Mouse (Mus musculus) intestine, embryonic 16.5 days (tissue): ENCODE data around the gene Hist1h3h. TPM values are rescaled to one million over a fixed set of nuclear protein-coding genes. Genes with fewer than 3 reads are reported as not detected.

Experiments used
- microRNA-seq: library from miRNA; unstranded; fragments of <30 nt; microRNA quantifications from one replicate; pipeline ENCODE4, GENCODE M21; 2016
- polyA plus RNA-seq: library from polyadenylated mRNA; unstranded; fragments of >200 nt; fragmentation: Nextera tagmentation; extraction: Ambion mirVana; gene quantifications from 2 replicates; pipeline ENCODE4 v1.2.1, GENCODE M21; 2015

Gene Hist1h3h
- polyA plus RNA-seq, 1 experiment from 2014 or later, result 4.8 TPM

Small RNAs within 50 kb of the gene (microRNA-seq; reads per million reads assigned to microRNA genes)
- gene Gm44357 (not detected), gene Gm44367 (not detected), gene Gm44454 (not detected)

Other genes starting within 250 kb of the Hist1h3h start
- gene Nkapl, start 249.2 kb upstream of the Hist1h3h start, polyA plus RNA-seq, result 1.8 and 2.0 TPM in 2 replicates
- gene Zkscan4, start 238.8 kb upstream of the Hist1h3h start, polyA plus RNA-seq, result 2.4 and 2.5 TPM in 2 replicates
- not detected in 2 replicates for gene Gm10065, start 238.2 kb upstream of the Hist1h3h start, polyA plus RNA-seq
- gene AK157302, start 222.4 kb upstream of the Hist1h3h start, polyA plus RNA-seq, result 0.22 and 0.39 TPM in 2 replicates
- gene Gm11273, start 216.2 kb upstream of the Hist1h3h start, polyA plus RNA-seq, result 10.9 and 12.1 TPM in 2 replicates
- gene Zkscan8, start 186.5 kb upstream of the Hist1h3h start, polyA plus RNA-seq, result 3.0 and 3.4 TPM in 2 replicates
- gene Olfr1366, start 174.9 kb upstream of the Hist1h3h start, polyA plus RNA-seq, result 0.11 and 0.17 TPM in 2 replicates
- not detected in 2 replicates for gene Olfr1535, start 157.8 kb upstream of the Hist1h3h start, polyA plus RNA-seq
- not detected in 2 replicates for gene Olfr1364, start 135.9 kb upstream of the Hist1h3h start, polyA plus RNA-seq
- not detected in 2 replicates for gene Olfr1362, start 103.6 kb upstream of the Hist1h3h start, polyA plus RNA-seq
- gene Olfr11, start 75.1 kb upstream of the Hist1h3h start, polyA plus RNA-seq, result not detected in 2 replicates
- not detected in 2 replicates for gene Olfr1361, start 54.3 kb upstream of the Hist1h3h start, polyA plus RNA-seq
- not detected in 2 replicates for gene Olfr1360, start 40.3 kb upstream of the Hist1h3h start, polyA plus RNA-seq
- gene Olfr1359, start 19.5 kb upstream of the Hist1h3h start, polyA plus RNA-seq, result not detected in 2 replicates
- 2.3 and 2.5 TPM in 2 replicates for gene Hist1h2bl, start 1.5 kb upstream of the Hist1h3h start, polyA plus RNA-seq
- gene Hist1h2ai, start 1.2 kb upstream of the Hist1h3h start, polyA plus RNA-seq, result 10.9 and 17.9 TPM in 2 replicates
- 1.7 and 3.5 TPM in 2 replicates for gene Hist1h2bm, start 4.4 kb downstream of the Hist1h3h start, polyA plus RNA-seq
- 0.66 and 2.1 TPM in 2 replicates for gene Hist1h4j, start 17.4 kb downstream of the Hist1h3h start, polyA plus RNA-seq
- 4.0 and 4.7 TPM in 2 replicates for gene Hist1h4k, start 32.8 kb downstream of the Hist1h3h start, polyA plus RNA-seq
- gene Hist1h2ak, start 36.2 kb downstream of the Hist1h3h start, polyA plus RNA-seq, result 13.0 and 13.5 TPM in 2 replicates
- gene Hist1h2bn, start 36.5 kb downstream of the Hist1h3h start, polyA plus RNA-seq, result 1.9 and 2.5 TPM in 2 replicates
- gene Hist1h1b, start 63.0 kb downstream of the Hist1h3h start, polyA plus RNA-seq, result 10.0 and 14.9 TPM in 2 replicates
- gene Hist1h3i, start 65.7 kb downstream of the Hist1h3h start, polyA plus RNA-seq, result 53.6 and 66.8 TPM in 2 replicates
- gene Hist1h2an, start 69.6 kb downstream of the Hist1h3h start, polyA plus RNA-seq, result 3.8 and 4.1 TPM in 2 replicates
- gene Hist1h2bp, start 69.8 kb downstream of the Hist1h3h start, polyA plus RNA-seq, result 1.5 and 1.7 TPM in 2 replicates
- 13.4 and 17.9 TPM in 2 replicates for gene Hist1h2bq, start 92.5 kb downstream of the Hist1h3h start, polyA plus RNA-seq
- gene Hist1h2ao, start 92.8 kb downstream of the Hist1h3h start, polyA plus RNA-seq, result not detected in 2 replicates
- gene Hist1h4m, start 94.1 kb downstream of the Hist1h3h start, polyA plus RNA-seq, result 1.0 TPM in 1 of 2 replicates, not detected in the other
- gene Hist1h4n, start 114.5 kb downstream of the Hist1h3h start, polyA plus RNA-seq, result 5.7 and 9.6 TPM in 2 replicates
- gene Hist1h2ap, start 115.8 kb downstream of the Hist1h3h start, polyA plus RNA-seq, result 2,307 and 2,693 TPM in 2 replicates
- 15.5 and 19.5 TPM in 2 replicates for gene Hist1h2br, start 116.1 kb downstream of the Hist1h3h start, polyA plus RNA-seq
- 4.4 and 4.7 TPM in 2 replicates for gene Zfp184, start 227.4 kb downstream of the Hist1h3h start, polyA plus RNA-seq